Mouse (Mus musculus): ENCODE results near the gene Ssna1.

DNA sequence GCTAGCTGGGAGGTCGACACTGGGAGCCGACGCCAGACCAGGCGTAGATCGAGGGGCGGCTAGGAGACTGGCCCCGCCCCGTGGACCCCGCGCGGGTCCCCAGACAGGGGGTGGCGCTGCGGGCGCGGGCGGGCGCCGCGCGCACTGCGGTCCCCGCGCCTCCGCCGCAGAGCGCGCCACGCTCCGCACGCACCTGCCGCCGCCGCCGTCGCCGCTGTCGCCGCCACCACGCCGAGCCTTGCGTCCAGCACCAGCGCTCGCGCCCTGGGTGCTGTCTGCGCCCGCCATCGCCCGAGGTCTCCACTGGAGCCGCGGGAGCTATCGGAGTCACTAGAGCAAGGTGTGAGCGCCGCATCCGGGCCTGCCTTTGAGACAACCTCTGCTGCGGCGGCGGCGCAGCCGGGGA lies 30.1 kb downstream of the Ssna1 start, which contains the start of the genes Rnf208 and Cysrt1:
- no peak for TF ChIP-seq EP300 (IDR thresholded peaks at IDR 0.05)
- TF ChIP-seq CTCF (IDR thresholded peaks at IDR 0.05): no peak
